Mouse (Mus musculus) heart, adult 11 months (tissue): ENCODE measurements at regions not wholly inside any gene's neighbourhood (a gene's known extent, or its start where the extent isn't known, plus 50 kb on each side); places are given as distances from the start of the nearest gene placed in this dataset.
A peak's percentile ranks its signal among the peaks of the same experiment; 100 is the strongest.

Experiments used
- DNase-seq: peaks from one replicate; pipeline ENCODE4 v3.0.0; 2022

- no peak for DNase-seq
Measured at GRCm38 (mm10) chr16:62681880-62682279, 104.7 kb downstream of the Nsun3 start.

DNA sequence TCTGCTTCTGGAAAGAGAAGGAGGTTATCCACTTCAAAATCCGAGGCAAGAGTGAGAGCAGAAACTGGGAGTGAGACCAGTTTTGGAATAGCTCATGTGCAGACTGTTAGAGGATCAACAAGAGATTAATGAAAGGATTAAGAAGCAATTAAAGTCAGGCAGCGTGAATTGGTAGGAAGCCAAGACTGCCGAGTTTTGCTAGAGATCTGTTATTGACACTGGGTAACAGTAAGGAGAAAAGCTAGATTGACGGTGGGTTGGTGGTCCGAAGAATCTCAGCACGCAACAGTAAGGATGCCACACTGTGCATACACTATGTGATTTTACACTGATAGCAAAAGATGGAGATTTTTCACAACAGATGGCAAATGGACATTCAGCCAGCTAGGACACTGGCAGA lies 109.8 kb downstream of the Nsun3 start:
- no peak for DNase-seq

DNA sequence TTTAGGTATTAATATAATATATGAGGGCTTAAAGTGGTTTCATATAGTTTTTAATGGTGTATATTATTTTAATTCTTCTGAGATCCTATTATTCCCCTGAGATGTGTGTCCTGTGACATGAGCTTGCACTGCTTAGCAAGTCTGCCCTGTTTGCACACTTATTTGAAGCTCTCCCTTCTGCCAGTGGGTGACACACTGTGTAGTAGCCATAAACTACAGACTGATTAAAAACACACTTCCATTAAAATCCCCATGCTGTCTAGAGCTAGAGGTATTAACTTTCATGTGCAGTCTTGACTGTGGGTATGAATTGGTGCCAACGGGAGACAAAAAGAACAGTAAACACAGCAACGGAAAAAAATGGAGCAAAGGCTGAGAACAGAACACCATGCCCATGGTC lies 129.2 kb downstream of the Nsun3 start:
- no peak for DNase-seq

GRCm38 (mm10) chr16:62654436-62654835 lies 132.2 kb downstream of the Nsun3 start:
- DNase-seq = no peak

DNA sequence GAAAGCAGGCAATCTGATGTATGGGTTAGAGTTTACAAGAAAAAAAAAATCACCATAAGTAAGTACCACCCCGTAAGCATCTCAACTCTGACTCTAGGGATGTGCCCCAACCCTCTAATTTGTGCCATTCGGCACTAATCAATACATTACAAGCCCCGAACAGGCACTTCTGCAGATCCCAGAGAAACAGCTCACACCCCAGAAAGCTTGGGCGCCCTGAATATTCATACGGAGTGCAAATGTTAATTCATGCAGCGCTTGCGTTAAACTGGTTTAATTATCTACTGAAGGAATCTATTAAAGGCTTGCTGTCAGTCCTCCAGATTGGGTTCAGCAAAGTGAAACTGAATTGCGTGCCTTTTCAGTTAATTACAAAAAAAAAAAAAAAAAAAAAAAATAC lies 132.8 kb downstream of the Nsun3 start:
- no peak for DNase-seq

DNA sequence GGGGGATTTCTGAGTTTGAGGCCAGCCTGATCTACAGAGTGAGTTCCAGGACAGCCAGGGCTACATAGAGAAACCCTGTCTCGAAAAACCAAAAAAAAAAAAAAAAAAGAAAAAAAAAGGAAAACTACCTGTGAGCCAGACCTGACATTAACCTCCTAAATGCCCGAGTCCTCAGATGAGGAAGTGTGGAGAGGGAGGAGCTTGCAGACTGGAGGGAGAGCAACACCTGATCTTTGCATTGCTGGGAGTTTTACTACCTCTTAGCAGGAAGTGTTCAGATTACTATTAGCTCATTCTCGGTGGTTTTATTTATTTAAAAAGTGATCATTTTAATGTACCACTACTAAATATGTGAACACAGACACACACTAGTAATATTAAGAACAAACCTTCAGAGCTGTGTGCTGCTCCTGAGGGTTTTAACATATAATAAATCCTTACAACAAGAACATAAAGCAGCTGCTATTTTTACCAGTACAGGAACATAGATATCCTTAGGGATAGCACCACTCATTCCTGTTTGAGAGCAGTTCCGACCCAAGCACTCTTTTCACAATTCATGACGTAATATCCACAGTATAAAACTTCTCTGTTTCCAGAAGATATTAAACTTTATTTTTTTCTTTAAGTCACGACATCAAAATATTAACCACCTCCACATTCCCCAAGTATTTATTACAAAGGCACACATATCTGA lies 133.7 kb downstream of the Nsun3 start:
- no peak for DNase-seq

DNA sequence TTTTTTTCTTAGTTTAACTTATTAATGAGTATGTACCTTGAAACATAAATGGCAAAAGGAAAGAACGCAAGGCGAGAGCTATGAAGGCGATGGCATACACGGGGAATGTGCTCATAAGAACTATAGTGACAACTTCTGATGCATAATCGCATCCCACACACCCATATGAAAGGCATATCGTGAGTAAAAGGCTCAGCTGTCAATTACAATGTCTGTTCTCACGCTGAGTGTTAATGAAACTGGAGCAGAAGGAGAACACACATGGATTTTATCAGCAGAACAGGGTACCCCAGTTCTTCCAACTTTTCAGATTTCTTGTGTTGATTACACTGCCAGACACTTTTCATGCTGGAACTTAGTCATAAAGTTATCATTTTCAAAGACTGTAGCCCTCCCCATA lies 135.8 kb downstream of the Nsun3 start:
- DNase-seq = no peak

DNA sequence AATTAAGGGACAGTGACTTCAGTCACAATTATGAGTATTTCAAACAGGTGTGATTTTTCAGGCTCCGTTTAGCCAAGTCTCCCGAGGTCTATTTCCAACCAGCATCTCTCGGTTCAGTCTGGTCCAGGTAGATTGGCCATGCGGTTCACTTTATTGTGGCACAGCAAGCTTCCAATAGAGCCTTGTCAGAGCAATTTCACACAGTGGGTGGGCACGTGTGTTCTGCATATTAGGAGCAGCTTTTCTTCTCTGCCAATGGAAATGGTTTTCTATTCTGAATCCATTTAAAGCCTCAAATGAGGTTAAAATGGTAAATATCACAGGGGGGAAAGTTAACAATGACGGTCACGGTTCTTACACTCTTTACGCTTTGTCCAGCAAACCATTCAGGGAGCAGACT lies 138.3 kb downstream of the Nsun3 start:
- no peak for DNase-seq

DNA sequence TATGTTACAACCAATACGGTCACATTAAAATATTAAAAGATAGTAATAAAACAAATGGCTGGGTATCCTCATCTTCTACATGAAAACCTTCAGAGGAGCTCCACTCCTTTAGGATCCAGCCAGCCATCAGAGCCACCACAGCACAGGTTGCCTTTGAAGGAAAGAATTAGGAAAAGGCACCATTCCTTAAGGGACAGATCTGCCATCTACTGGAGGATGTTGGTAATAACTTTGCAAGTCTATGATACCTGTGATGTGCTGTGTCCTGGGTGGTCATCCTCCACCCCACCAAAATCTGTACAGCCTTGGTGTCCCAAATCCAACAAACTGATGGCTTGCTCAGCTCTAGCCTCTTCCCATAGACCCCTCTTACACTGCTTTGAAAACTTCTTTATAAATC lies 140.5 kb downstream of the Nsun3 start:
- DNase-seq = no peak

- no peak for DNase-seq
Measured at GRCm38 (mm10) chr16:62642859-62643403, 143.7 kb downstream of the Nsun3 start.

GRCm38 (mm10) chr16:62623938-62624337 lies 162.7 kb downstream of the Nsun3 start:
- DNase-seq = no peak

- no peak for DNase-seq
Measured at GRCm38 (mm10) chr16:62610873-62611272, 175.7 kb downstream of the Nsun3 start.

DNA sequence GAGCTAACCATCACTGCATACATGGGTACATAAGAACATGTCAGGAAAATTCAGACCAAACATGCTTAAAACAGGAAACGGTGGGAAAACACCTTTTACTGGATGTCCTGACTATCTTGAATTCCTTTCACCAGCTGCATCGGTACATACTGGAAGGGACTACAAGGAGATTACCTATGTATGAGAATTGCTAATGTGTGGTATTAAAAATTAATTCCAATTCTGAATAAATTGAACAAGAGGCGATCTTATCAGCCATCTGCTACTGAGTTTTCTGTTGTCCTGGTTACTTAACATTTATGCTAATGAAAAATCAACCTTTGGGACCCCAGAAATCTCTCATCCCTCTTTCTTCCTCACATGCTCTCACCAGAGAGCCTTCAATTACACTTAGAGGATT lies 178.0 kb downstream of the Nsun3 start:
- no peak for DNase-seq

DNA sequence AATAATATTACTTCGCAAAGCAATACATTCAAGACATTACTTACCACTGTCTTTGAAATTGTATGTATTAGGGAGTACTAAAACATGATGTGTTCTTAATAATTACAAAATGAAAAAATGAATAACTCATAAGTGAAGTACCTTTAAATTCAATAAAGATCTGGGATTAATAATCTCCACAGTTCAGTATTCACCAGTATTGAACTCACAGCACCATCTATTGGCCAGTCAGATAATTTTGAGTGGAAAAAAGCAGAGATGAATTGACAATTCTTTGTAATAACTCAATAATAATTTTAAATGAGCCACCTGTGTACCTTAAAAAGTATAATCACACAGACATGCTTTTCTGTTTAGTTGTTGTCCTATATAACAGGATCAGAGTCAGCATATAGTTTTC lies 180.7 kb downstream of the Nsun3 start:
- no peak for DNase-seq

- no peak for DNase-seq
Measured at GRCm38 (mm10) chr16:62562051-62562450, 224.6 kb downstream of the Nsun3 start.

DNA sequence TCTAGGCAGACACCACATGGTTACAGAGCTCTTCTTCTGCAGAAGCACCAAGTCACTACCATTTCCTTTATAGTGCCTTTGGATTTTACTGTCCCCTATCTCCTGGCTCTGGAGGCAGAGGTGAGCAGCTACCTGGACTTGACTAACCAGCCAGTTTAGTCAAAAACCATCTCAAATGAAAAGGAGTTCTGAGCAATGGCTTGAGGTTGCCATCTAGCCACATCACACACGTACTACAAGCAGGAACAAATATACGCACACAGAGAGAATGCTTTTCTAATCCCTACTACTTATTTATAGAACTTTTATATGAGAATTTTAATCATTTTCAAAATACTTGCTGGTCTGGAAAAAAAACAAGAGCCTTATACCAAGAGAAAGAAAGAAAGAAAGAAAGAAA lies 243.5 kb downstream of the Nsun3 start:
- DNase-seq = no peak

DNA sequence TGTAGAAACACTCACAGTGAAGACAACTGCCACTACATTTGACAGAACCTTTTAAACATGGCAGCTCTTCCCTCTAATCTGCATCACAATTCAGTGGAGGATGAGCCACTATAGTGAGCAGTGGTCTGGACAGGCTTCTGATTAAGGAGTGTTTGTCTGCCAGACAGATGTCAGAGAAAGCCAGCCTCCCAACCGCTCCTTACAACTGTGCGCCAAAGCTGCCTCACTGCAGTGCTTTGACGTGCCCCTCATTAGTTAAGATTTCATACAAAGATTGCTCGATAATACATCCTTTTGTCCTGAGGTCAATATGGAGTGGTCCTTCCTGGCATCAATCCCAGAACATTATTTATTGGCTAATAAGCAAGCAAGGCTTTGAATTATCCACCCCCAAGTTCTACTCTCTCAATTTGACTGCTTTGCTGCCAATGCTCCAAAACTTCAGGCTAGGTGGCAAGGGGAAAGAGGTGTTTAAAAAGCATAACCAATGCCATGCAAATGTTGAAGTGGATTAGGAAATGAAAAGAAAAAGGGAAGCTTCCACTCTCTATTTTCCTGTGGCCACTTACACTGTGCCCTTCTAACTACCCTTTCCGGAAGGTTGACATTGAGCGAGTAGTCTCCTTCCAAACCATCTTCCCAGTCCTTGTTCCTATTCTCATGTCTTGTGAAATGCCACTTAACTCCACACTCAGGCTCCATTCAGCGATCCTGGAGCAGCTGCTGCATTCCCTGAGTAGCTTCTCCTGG lies 248.7 kb downstream of the Nsun3 start:
- no peak for DNase-seq

DNA sequence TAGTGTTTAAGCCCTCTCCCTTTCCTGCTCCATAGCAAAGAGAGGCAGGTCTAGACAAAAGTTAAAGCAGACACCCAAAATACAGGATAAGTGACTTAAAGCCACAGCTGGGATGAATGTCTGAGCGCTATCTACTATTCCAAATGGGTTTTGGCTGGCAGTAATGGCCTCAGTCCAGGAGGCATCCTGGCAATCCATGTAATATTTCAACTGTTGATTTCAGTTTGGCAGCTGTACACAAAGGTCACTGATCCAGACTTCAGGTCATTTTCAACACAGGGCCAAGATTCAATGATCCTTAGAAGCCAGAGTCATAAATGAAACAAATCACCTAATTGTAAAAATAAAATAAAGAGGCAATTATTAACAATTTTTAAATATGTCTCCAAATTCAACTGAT lies 277.3 kb downstream of the Nsun3 start:
- peak; percentile 67 for DNase-seq

- no peak for DNase-seq
Measured at GRCm38 (mm10) chr16:62506725-62507482, 279.7 kb downstream of the Nsun3 start.

GRCm38 (mm10) chr16:62500870-62501269 lies 285.7 kb downstream of the Nsun3 start:
- no peak for DNase-seq

DNA sequence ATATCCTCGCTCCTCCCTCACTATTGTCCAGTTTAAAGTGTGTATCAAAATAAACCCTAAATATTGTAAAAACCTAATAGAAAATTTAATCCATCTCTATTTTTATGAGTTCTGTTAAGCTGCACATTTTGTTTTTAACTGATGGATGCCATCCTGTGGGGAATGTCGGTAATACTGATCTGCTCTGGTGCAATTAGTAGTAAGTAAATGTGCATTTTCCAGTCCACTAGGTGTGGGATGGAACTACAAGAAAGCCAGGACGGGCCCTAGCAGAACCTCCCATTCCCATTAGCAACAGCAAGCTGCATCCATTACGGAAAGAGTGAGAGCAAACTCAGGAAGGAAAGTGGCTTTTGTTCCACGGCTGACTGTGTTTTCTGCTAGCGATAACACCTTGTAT lies 286.3 kb downstream of the Nsun3 start:
- no peak for DNase-seq

GRCm38 (mm10) chr16:62498761-62499160 lies 287.9 kb downstream of the Nsun3 start:
- no peak for DNase-seq

DNA sequence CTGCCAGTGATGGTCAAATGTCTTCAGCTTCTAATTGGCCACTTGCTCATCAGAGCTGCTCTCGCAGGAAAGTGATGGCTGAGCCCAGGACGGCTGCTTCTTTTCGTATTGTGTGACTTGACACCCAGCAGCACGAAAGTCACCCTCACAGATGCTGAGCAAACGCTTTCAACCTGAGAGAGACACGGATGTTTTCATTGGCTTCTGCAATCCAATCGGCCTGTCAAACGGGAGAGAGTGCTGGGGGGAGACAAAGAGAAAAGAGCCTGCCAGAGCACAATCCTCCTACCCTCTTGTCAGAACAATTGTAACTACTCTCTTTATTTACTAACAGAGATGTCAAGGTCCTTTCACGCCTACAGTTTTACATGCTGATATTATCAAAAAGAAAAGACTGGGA lies 289.9 kb downstream of the Nsun3 start:
- DNase-seq = no peak

GRCm38 (mm10) chr16:62470133-62470532 lies 316.5 kb downstream of the Nsun3 start:
- no peak for DNase-seq
